Mouse (Mus musculus) intestine, embryonic 14.5 days (tissue): ENCODE data around the gene Olfr593. TPM values are rescaled to one million over a fixed set of nuclear protein-coding genes. Genes with fewer than 3 reads are reported as not detected.
"Not testable (repeated sequence)": the region's sequence is repeated elsewhere in the genome, so short reads cannot be mapped to it uniquely, and the experiment has no call there.

Source experiments
- ATAC-seq: fragments of 200-750 bp; cut with Nextera tagmentation; replicated peaks from 2 replicates; pipeline ENCODE4 v1.8.0; 2017; ENCODE audit warnings: low read depth, moderate number of reproducible peaks, moderate TSS enrichment, moderate library complexity; ENCODE audit not compliant: low FRiP score, low TSS enrichment
- DNase-seq: peaks from one replicate; pipeline ENCODE4 v3.0.0-alpha.2; 2018; ENCODE audit warnings: low spot score
- H3K27ac ChIP-seq: fragments of 300-500 bp; sonication (generic); 2 replicates; pipeline ENCODE4 v1.5.1; 2014; ENCODE audit warnings: low read depth, mild to moderate bottlenecking, control low read depth
- H3K27me3 ChIP-seq: fragments of 300-500 bp; sonication (generic); replicated peaks from 2 replicates; pipeline ENCODE4 v1.6.1; 2014; ENCODE audit warnings: low read length, control low read depth; ENCODE audit not compliant: control insufficient read depth, insufficient read depth
- H3K36me3 ChIP-seq: fragments of 300-500 bp; sonication (generic); 2 replicates; pipeline ENCODE4 v1.6.1; 2014; ENCODE audit warnings: low read length, control low read depth; ENCODE audit not compliant: control insufficient read depth, insufficient read depth
- H3K4me1 ChIP-seq: fragments of 300-500 bp; sonication (generic); replicated peaks from 2 replicates; pipeline ENCODE4 v1.6.1; 2014; ENCODE audit warnings: low read length, control low read depth, mixed read lengths; ENCODE audit not compliant: control insufficient read depth, insufficient read depth
- H3K4me2 ChIP-seq: fragments of 300-500 bp; sonication (generic); 2 replicates; pipeline ENCODE4 v1.6.1; 2014; ENCODE audit warnings: low read length
- H3K4me3 ChIP-seq: fragments of 300-500 bp; sonication (generic); 2 replicates; pipeline ENCODE4 v1.5.1; 2014; ENCODE audit warnings: low read depth, low read length, control low read depth, mixed read lengths
- H3K9ac ChIP-seq: fragments of 300-500 bp; sonication (generic); 2 replicates; pipeline ENCODE4 v1.6.1; 2014; ENCODE audit warnings: mild to moderate bottlenecking, low read length
- H3K9me3 ChIP-seq: fragments of 300-500 bp; sonication (generic); 2 replicates; pipeline ENCODE4 v1.6.1; 2016; ENCODE audit warnings: low read length, control low read depth; ENCODE audit not compliant: control insufficient read depth
- WGBS: fragments of 180-500 bp; shearing (Covaris S2); extraction: QIAGEN DNeasy Blood & Tissue Kit; methylation state at CpG from one replicate; pipeline ENCODE4 v1.1.7; 2014; 5-methylcytosine and 5-hydroxymethylcytosine counted together
- microRNA-seq: library from miRNA; unstranded; fragments of <30 nt; microRNA quantifications from one replicate; pipeline ENCODE4, GENCODE M21; 2016
- polyA plus RNA-seq: library from polyadenylated mRNA; unstranded; fragments of >200 nt; fragmentation: Nextera tagmentation; extraction: Ambion mirVana; gene quantifications from 2 replicates; pipeline ENCODE4 v1.2.1, GENCODE M21; 2014

Olfr593 gene
- polyA plus RNA-seq: not detected in 2 replicates

DNA sequence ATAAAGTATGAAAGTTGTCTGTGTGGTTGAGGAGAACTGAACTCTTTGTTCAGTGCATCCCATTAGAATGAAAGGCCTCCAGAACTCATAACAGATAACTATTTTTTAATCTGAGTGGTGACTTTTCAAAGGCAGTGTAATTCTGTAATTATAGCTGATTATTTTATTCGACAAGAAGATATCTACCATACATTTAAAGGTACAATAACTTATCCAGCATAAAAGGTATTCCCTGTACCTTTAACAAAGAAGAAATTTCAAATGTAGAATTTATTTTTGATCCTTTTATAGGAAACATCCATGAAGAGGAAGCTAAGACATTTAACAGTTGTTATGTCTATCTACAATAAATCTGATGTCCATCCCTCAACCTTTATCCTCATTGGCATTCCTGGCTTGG is at the start of gene Olfr593:
Gene Olfr593, plus strand, starts transcription at position 301 of the 400 bp plus-strand sequence.
- Histone ChIP-seq H3K27ac (no peak within 1 kb of the TSS), H3K27me3 (no peaks in the 10 kb centered on the region), H3K4me2 (no peak within 1 kb of the TSS), H3K4me1 (no peaks in the 10 kb centered on the region), H3K4me3 (no peak within 1 kb of the TSS), H3K36me3 (no peaks in the 10 kb centered on the region), H3K9me3 (no peaks in the 10 kb centered on the region), H3K9ac (no peak within 1 kb of the TSS)
- 70% methylated on average over 1 of the region's 1 CpGs for WGBS
- no peak for DNase-seq
- no peak for ATAC-seq

DNA sequence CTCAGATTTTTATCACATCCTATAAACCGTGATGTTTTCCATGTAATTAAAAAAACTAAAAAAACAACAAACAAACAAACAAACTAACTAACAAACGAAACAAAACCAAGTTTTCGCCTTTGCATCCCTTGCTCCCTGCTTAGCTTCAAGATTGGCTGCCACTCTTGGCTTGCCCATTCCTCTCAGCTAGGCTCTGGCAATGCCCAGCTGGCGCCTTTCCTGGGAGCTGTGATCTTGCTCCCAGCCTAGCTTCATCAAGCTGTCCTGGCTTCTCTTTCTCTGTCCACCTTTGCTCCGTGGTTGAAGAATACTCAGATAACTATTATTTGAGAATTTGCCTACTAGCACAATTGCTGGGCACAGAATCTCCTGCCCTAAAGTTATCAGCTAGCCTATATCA is 42.0 kb upstream of the Olfr593 start:
- no peak overlapping the region for H3K9ac ChIP-seq
- 80% methylated on average over 5 of the region's 5 CpGs for WGBS

DNA sequence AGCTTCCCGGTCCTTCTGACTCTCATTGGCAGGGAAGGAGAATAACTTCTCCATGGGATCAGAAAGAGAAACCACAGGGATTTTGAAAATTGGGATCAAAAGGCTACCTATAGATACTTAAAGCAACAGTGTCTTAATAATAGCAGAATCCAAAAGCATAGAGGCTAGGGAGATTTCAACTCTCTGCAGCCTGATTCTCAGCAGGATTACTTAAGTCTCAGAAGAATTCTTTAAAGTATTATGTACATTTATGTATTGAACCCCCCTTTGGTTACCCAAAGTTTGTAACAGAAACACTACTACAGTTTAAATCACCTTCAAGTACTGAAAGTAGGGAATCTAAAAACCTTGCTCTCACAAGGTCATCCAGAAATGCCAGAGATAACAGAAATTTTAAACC is 33.4 kb upstream of the Olfr593 start, which contains the start of gene Olfr591:
Gene Olfr591, minus strand, starts transcription at position 101 of the 400 bp plus-strand sequence.
- ATAC-seq (no peak), DNase-seq (no peak)
- no peaks in the 10 kb centered on the region for H3K4me1 ChIP-seq
- H3K4me2 ChIP-seq: no peak within 1 kb of the TSS
- H3K9me3 ChIP-seq: no peaks in the 10 kb centered on the region; the same call in 1 of the 2 replicates
- no peak within 1 kb of the TSS for H3K27ac ChIP-seq
- H3K9ac ChIP-seq: no peak within 1 kb of the TSS
- H3K4me3 ChIP-seq: no peak within 1 kb of the TSS
- H3K27me3 ChIP-seq: no peaks in the 10 kb centered on the region
- WGBS: 89% methylated on average over 1 of the region's 1 CpGs
- H3K36me3 ChIP-seq: no peaks in the 10 kb centered on the region

More for the DNA sequence above, 42.0 kb upstream of the Olfr593 start:
- Histone ChIP-seq H3K27ac (no peak overlapping the region), H3K9me3 (no peaks in the 10 kb centered on the region), H3K36me3 (no peaks in the 10 kb centered on the region), H3K4me1 (no peaks in the 10 kb centered on the region), H3K4me2 (no peak overlapping the region), H3K4me3 (no peak overlapping the region), H3K27me3 (no peaks in the 10 kb centered on the region)
- ATAC-seq (no peak), DNase-seq (no peak)

DNA sequence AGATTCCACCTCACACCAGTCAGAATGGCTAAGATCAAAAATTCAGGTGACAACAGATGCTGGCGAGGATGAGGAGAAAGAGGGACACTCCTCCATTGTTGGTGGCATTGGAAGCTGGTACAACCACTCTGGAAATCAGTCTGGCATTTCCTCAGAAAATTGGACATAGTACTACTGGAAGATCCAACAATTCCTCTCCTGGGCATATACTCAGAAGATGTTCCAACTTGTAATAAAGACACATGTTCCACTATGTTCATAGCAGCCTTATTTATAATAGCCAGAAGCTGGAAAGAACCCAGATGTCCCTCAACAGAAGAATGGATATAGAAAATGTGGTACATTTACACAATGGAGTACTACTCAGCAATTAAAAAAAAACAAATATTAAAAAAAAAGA is 27.2 kb upstream of the Olfr593 start, which contains the start of gene Olfr592:
Gene Olfr592, plus strand, starts transcription at position 301 of the 400 bp plus-strand sequence.
- DNase-seq, H3K4me1 ChIP-seq, H3K4me2 ChIP-seq, H3K27ac ChIP-seq, H3K27me3 ChIP-seq, H3K4me3 ChIP-seq, ATAC-seq, H3K9me3 ChIP-seq, H3K36me3 ChIP-seq, H3K9ac ChIP-seq: not testable (repeated sequence)
- WGBS: 86% methylated on average over 1 of the region's 1 CpGs

DNA sequence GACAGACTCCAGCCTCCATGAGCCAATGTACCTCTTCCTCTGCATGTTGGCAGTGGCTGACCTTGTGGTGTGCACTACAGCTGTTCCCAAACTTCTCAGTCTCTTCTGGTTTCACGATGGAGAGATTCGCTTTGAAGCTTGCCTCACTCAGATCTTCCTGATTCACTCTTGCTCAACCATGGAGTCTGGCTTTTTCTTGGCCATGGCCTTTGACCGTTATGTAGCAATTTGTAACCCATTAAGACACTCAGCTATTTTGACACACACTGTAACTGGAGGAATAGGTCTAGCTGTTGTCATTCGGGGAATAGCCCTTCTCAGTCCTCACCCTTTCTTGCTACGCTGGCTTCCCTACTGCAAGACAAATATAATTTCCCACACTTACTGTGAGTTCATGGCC is 388 bp downstream of the Olfr593 start:
- not testable (repeated sequence) for ATAC-seq, H3K27me3 ChIP-seq
- 88% methylated on average over 5 of the region's 5 CpGs for WGBS

DNA sequence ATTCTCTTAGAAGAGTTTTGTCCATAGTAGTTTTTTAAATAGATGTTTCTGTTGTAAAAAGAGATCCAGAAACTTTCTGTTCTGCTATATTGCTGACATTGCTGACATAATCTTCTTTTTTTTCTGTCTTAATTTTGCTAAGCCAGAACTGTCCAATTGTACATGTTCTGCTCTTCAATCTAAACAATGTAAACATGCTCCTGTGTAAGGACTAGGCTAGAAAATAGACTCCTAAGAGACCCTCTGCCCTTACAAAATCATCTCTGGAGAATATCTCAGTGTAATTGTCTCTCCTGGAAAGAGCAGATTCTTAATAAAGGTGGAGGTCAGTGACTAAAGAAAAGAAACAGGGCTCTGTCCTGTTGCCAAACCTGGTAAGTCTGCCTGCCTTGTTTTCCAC is 5.0 kb downstream of the Olfr593 start, which contains the start of gene Olfr594:
Gene Olfr594, plus strand, starts transcription at position 301 of the 400 bp plus-strand sequence.
- H3K9ac ChIP-seq: no peak within 1 kb of the TSS
- no peak within 1 kb of the TSS for H3K4me3 ChIP-seq

More for the DNA sequence above, 388 bp downstream of the Olfr593 start:
- H3K27ac ChIP-seq, DNase-seq, H3K4me1 ChIP-seq, H3K9me3 ChIP-seq, H3K36me3 ChIP-seq, H3K9ac ChIP-seq, H3K4me2 ChIP-seq, H3K4me3 ChIP-seq: not testable (repeated sequence)

DNA sequence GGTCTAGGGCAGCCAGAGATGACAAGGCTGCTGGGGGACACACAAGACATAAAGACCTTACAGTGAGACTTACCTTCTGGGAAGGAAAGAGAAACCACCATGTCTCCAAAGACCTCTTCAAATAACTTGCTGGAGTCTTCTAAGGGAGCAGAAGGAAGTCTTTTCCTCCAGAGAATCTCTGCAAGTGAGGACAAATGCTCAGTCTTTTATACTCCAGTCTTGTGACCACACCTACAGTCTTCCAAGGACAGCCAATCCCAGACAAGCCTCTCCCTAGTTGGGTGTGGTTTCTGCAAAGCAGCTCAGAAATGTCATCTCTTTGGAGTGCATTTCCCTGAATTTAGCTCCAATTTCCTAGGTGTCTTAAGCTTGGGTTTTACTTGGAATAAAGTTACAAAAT is 40.7 kb downstream of the Olfr593 start, which contains the start of gene Usp17ld:
Gene Usp17ld, minus strand, starts transcription at position 101 of the 400 bp plus-strand sequence.
- H3K27ac ChIP-seq, H3K9ac ChIP-seq, H3K27me3 ChIP-seq, H3K4me3 ChIP-seq, H3K36me3 ChIP-seq, DNase-seq, H3K9me3 ChIP-seq, ATAC-seq, H3K4me1 ChIP-seq, H3K4me2 ChIP-seq: not testable (repeated sequence)

More for the DNA sequence above, 5.0 kb downstream of the Olfr593 start, which contains the start of gene Olfr594:
- Histone ChIP-seq H3K4me2 (no peak within 1 kb of the TSS), H3K27ac (no peak within 1 kb of the TSS), H3K4me1 (no peaks in the 10 kb centered on the region), H3K27me3 (no peaks in the 10 kb centered on the region), H3K36me3 (no peaks in the 10 kb centered on the region), H3K9me3 (no peaks in the 10 kb centered on the region)
- no peak for ATAC-seq
- DNase-seq: no peak

Small RNA genes lying within 50 kb of the gene (microRNA-seq; reads per million reads assigned to microRNA genes)
- not detected for gene Gm25171

Other genes with a start within 250 kb of the Olfr593 start
- not detected in 2 replicates for gene Olfr576, start 249.2 kb upstream of the Olfr593 start, polyA plus RNA-seq
- not detected in 2 replicates for gene Olfr577, start 235.9 kb upstream of the Olfr593 start, polyA plus RNA-seq
- not detected in 2 replicates for gene Olfr578, start 222.5 kb upstream of the Olfr593 start, polyA plus RNA-seq
- not detected in 2 replicates for gene Olfr582, start 173.8 kb upstream of the Olfr593 start, polyA plus RNA-seq
- gene Olfr583, start 160.6 kb upstream of the Olfr593 start, polyA plus RNA-seq: not detected in 2 replicates
- gene Olfr584, start 130.0 kb upstream of the Olfr593 start, polyA plus RNA-seq: not detected in 2 replicates
- gene Olfr585, start 114.1 kb upstream of the Olfr593 start, polyA plus RNA-seq: not detected in 2 replicates
- not detected in 2 replicates for gene Olfr586, start 86.2 kb upstream of the Olfr593 start, polyA plus RNA-seq
- gene Olfr588-ps1, start 71.0 kb upstream of the Olfr593 start, polyA plus RNA-seq: not detected in 2 replicates
- gene Olfr589, start 55.5 kb upstream of the Olfr593 start, polyA plus RNA-seq: not detected in 2 replicates
- not detected in 2 replicates for gene Olfr591, start 33.5 kb upstream of the Olfr593 start, polyA plus RNA-seq
- gene Olfr592, start 27.1 kb upstream of the Olfr593 start, polyA plus RNA-seq: not detected in 2 replicates
- not detected in 2 replicates for gene Olfr594, start 5.1 kb downstream of the Olfr593 start, polyA plus RNA-seq
- gene Usp17ld, start 40.6 kb downstream of the Olfr593 start, polyA plus RNA-seq: not detected in 2 replicates
- gene Olfr596, start 93.8 kb downstream of the Olfr593 start, polyA plus RNA-seq: not detected in 2 replicates
- not detected in 2 replicates for gene Olfr597, start 104.5 kb downstream of the Olfr593 start, polyA plus RNA-seq
- not detected in 2 replicates for gene Olfr598, start 111.7 kb downstream of the Olfr593 start, polyA plus RNA-seq
- not detected in 2 replicates for gene Olfr599, start 124.1 kb downstream of the Olfr593 start, polyA plus RNA-seq
- gene Olfr600, start 137.8 kb downstream of the Olfr593 start, polyA plus RNA-seq: not detected in 2 replicates
- not detected in 2 replicates for gene Olfr601, start 150.8 kb downstream of the Olfr593 start, polyA plus RNA-seq
- gene Olfr603, start 174.3 kb downstream of the Olfr593 start, polyA plus RNA-seq: not detected in 2 replicates
- gene Usp17lc, start 203.2 kb downstream of the Olfr593 start, polyA plus RNA-seq: not detected in 2 replicates
- not detected in 2 replicates for gene Olfr605, start 233.6 kb downstream of the Olfr593 start, polyA plus RNA-seq
- not detected in 2 replicates for gene Olfr606, start 237.2 kb downstream of the Olfr593 start, polyA plus RNA-seq